In the genomic region with DNA sequence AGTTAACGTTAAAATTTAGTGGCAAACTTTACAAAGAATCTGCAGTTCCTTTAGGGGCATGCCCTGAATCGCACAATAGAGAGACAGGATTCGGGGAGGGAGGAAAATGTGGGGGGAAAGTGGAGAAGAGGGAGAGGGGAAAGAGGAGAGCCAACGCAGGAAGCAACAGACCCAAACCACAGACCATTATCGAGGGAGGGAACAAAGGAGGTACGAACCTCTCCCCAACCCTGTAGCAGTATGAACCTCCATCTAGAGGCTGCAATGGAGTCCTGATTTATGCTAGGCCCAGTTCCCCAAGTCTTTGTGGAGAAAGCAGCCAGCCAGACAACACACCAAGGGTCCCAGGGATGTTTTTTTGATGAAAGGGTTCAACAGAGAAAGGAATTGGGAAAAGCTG, we compare ENCODE assay signal across 8 mouse cellular contexts. TPM values are rescaled to one million over a fixed set of nuclear protein-coding genes. Genes with fewer than 3 reads are reported as not detected.
DNase-seq lines count a peak whose midpoint lies in the region; ATAC-seq lines count a peak whose summit lies in the region.

No protein-coding gene starts in this region.

- no peaks in the 10 kb centered on the region for H3K9me3 ChIP-seq in kidney, embryonic 16.5 days (ENCODE audit: low read length)
- no peaks in the 10 kb centered on the region for H3K9me3 ChIP-seq in embryonic facial prominence, embryonic 15.5 days (replicated peaks)
- no peaks in the 10 kb centered on the region for H3K9me3 ChIP-seq in intestine, embryonic 15.5 days
- H3K9me3 ChIP-seq in neural tube, embryonic 12.5 days, result no peaks in the 10 kb centered on the region

- peak overlapping the region; percentile 51 for H3K4me2 ChIP-seq in kidney, embryonic 16.5 days (replicated peaks; ENCODE audit: low read depth, low read length)
- peak overlapping the region; percentile 50 for H3K4me2 ChIP-seq in embryonic facial prominence, embryonic 15.5 days (replicated peaks)
- peak overlapping the region; percentile 54 for H3K4me2 ChIP-seq in intestine, embryonic 15.5 days (replicated peaks)
- peak overlapping the region; percentile 55 for H3K4me2 ChIP-seq in neural tube, embryonic 12.5 days (replicated peaks)

- H3K4me3 ChIP-seq in kidney, embryonic 16.5 days (ENCODE audit: low read length), result peak overlapping the region; percentile 29
- H3K4me3 ChIP-seq in embryonic facial prominence, embryonic 15.5 days (replicated peaks), result peak overlapping the region; percentile 28
- no peak overlapping the region for H3K4me3 ChIP-seq in intestine, embryonic 15.5 days (replicated peaks)
- H3K4me3 ChIP-seq in neural tube, embryonic 12.5 days, result no peak overlapping the region

- no peaks in the 10 kb centered on the region for H3K36me3 ChIP-seq in kidney, embryonic 16.5 days (ENCODE audit: insufficient read depth, low read length)
- no peaks in the 10 kb centered on the region for H3K36me3 ChIP-seq in embryonic facial prominence, embryonic 15.5 days
- H3K36me3 ChIP-seq in intestine, embryonic 15.5 days, result no peaks in the 10 kb centered on the region
- H3K36me3 ChIP-seq in neural tube, embryonic 12.5 days, result no peaks in the 10 kb centered on the region

- no peak overlapping the region for H3K27ac ChIP-seq in kidney, embryonic 16.5 days (ENCODE audit: low read length)
- peak overlapping the region; percentile 45; the same call in 1 of the 2 replicates for H3K27ac ChIP-seq in embryonic facial prominence, embryonic 15.5 days (replicated peaks)
- peak overlapping the region; percentile 60 for H3K27ac ChIP-seq in intestine, embryonic 15.5 days
- no peak overlapping the region for H3K27ac ChIP-seq in neural tube, embryonic 12.5 days

- peaks cover 16% of the 10 kb centered on the region for H3K4me1 ChIP-seq in kidney, embryonic 16.5 days (ENCODE audit: insufficient read depth, low read length)
- peaks cover 23% of the 10 kb centered on the region for H3K4me1 ChIP-seq in embryonic facial prominence, embryonic 15.5 days
- H3K4me1 ChIP-seq in intestine, embryonic 15.5 days (replicated peaks), result peaks cover 21% of the 10 kb centered on the region
- H3K4me1 ChIP-seq in neural tube, embryonic 12.5 days, result peaks cover 18% of the 10 kb centered on the region

- WGBS in kidney, embryonic 16.5 days, result 11% methylated on average over 6 of the region's 6 CpGs
- WGBS in embryonic facial prominence, embryonic 15.5 days, result 14% methylated on average over 6 of the region's 6 CpGs
- WGBS in intestine, embryonic 15.5 days, result 13% methylated on average over 6 of the region's 6 CpGs
- 8% methylated on average over 6 of the region's 6 CpGs for WGBS in neural tube, embryonic 12.5 days

- 0 out of 2 replicates have a peak, but pooled peaks have one; percentile 6 for ATAC-seq in kidney, embryonic 16.5 days (ENCODE audit: low FRiP score, low TSS enrichment)
- no peak for ATAC-seq in embryonic facial prominence, embryonic 15.5 days (ENCODE audit: insufficient number of reproducible peaks, low FRiP score, low TSS enrichment, low read depth)
- ATAC-seq in intestine, embryonic 15.5 days, result peak; percentile 52
- ATAC-seq in neural tube, embryonic 12.5 days (ENCODE audit: low FRiP score, low read depth), result peak; percentile 62

- H3K9ac ChIP-seq in kidney, embryonic 16.5 days (replicated peaks; ENCODE audit: low read length), result 0 out of 2 replicates have a peak overlapping the region, but pooled peaks have one; percentile 33
- H3K9ac ChIP-seq in embryonic facial prominence, embryonic 15.5 days, result no peak overlapping the region
- H3K9ac ChIP-seq in intestine, embryonic 15.5 days, result no peak overlapping the region
- no peak overlapping the region for H3K9ac ChIP-seq in neural tube, embryonic 12.5 days

- DNase-seq in kidney, adult 18-20 months, result no peak
- no peak for DNase-seq in embryo, embryonic 9.5 days (ENCODE audit: extremely low spot score)
- no peak for DNase-seq in Muller cell, postnatal 12 days (ENCODE audit: inconsistent ontology term)
- DNase-seq in right cerebral cortex, postnatal 36 days (ENCODE audit: low spot score in 2 of 2), result no peak

- no peaks in the 10 kb centered on the region for H3K27me3 ChIP-seq in kidney, embryonic 16.5 days (ENCODE audit: insufficient read depth, low read length)
- H3K27me3 ChIP-seq in embryonic facial prominence, embryonic 15.5 days, result no peaks in the 10 kb centered on the region
- no peaks in the 10 kb centered on the region for H3K27me3 ChIP-seq in intestine, embryonic 15.5 days (replicated peaks)
- H3K27me3 ChIP-seq in neural tube, embryonic 12.5 days (replicated peaks), result no peaks in the 10 kb centered on the region

RNA-seq across cellular contexts. Expression of gene Iqca, which starts 0.6 kb away (rescaled TPM):
- polyA plus RNA-seq in kidney, embryonic 16.5 days (2015; fragmentation: Nextera tagmentation; extraction: Ambion mirVana), result 0.34 and 0.39 TPM in 2 replicates
- 2.5 and 6.9 TPM in 2 replicates for polyA plus RNA-seq in embryonic facial prominence, embryonic 15.5 days (2015; fragmentation: Nextera tagmentation; extraction: Ambion mirVana)
- 0.09 and 0.24 TPM in 2 replicates for polyA plus RNA-seq in intestine, embryonic 15.5 days (2015; fragmentation: Nextera tagmentation; extraction: Ambion mirVana)
- 0.13 TPM in 1 of 2 replicates, not detected in the other for polyA plus RNA-seq in neural tube, embryonic 12.5 days (2016; fragmentation: Nextera tagmentation; extraction: Ambion mirVana)

RNA-seq across cellular contexts. Expression of gene Ackr3, which starts 50.0 kb away (rescaled TPM):
- 51.8 and 54.0 TPM in 2 replicates for polyA plus RNA-seq in kidney, embryonic 16.5 days (2015; fragmentation: Nextera tagmentation; extraction: Ambion mirVana)
- 29.9 and 31.9 TPM in 2 replicates for polyA plus RNA-seq in embryonic facial prominence, embryonic 15.5 days (2015; fragmentation: Nextera tagmentation; extraction: Ambion mirVana)
- polyA plus RNA-seq in intestine, embryonic 15.5 days (2015; fragmentation: Nextera tagmentation; extraction: Ambion mirVana), result 13.0 and 13.3 TPM in 2 replicates
- polyA plus RNA-seq in neural tube, embryonic 12.5 days (2016; fragmentation: Nextera tagmentation; extraction: Ambion mirVana), result 34.0 and 38.0 TPM in 2 replicates

Comparison
In these comparisons a context has a peak if more than half of its experiments do, and no peak if none do; other contexts are left out.
1. H3K27ac ChIP-seq: peak in embryonic facial prominence, embryonic 15.5 days (single experiment) and intestine, embryonic 15.5 days (single experiment); none in kidney, embryonic 16.5 days (single experiment) and neural tube, embryonic 12.5 days (single experiment).
2. H3K4me3 ChIP-seq: peak in kidney, embryonic 16.5 days (single experiment) and embryonic facial prominence, embryonic 15.5 days (single experiment); none in intestine, embryonic 15.5 days (single experiment) and neural tube, embryonic 12.5 days (single experiment).
3. Peak in every context shown above with its lines, with median percentiles within 50 percentile points of each other: H3K4me2 ChIP-seq.